Mouse (Mus musculus) kidney, embryonic 15.5 days (tissue): Measurements from ENCODE around the gene Stk10. TPM values are rescaled to one million over a fixed set of nuclear protein-coding genes. Genes with fewer than 3 reads are reported as not detected.

Source experiments
- ATAC-seq: fragments of 200-750 bp; cut with Nextera tagmentation; replicated peaks from 2 replicates; pipeline ENCODE4 v1.8.0; 2017; ENCODE audit warnings: moderate TSS enrichment; ENCODE audit not compliant: low FRiP score
- H3K27ac ChIP-seq: fragments of 300-500 bp; sonication (generic); 2 replicates; pipeline ENCODE4 v1.5.1; 2015; ENCODE audit warnings: mild to moderate bottlenecking, inconsistent platforms
- H3K27me3 ChIP-seq: fragments of 300-500 bp; sonication (generic); 2 replicates; pipeline ENCODE4 v1.6.1; 2015; ENCODE audit warnings: inconsistent platforms
- H3K36me3 ChIP-seq: fragments of 300-500 bp; sonication (generic); 2 replicates; pipeline ENCODE4 v1.6.1; 2015; ENCODE audit warnings: inconsistent platforms
- H3K4me1 ChIP-seq: fragments of 300-500 bp; sonication (generic); 2 replicates; pipeline ENCODE4 v1.6.1; 2015; ENCODE audit warnings: inconsistent platforms
- H3K4me2 ChIP-seq: fragments of 300-500 bp; sonication (generic); 2 replicates; pipeline ENCODE4 v1.6.1; 2015; ENCODE audit warnings: moderate library complexity, mild to moderate bottlenecking, inconsistent platforms
- H3K4me3 ChIP-seq: fragments of 300-500 bp; sonication (generic); replicated peaks from 2 replicates; pipeline ENCODE4 v1.5.1; 2015; ENCODE audit warnings: mild to moderate bottlenecking, inconsistent platforms
- H3K9ac ChIP-seq: fragments of 300-500 bp; sonication (generic); 2 replicates; pipeline ENCODE4 v1.6.1; 2015; ENCODE audit warnings: mild to moderate bottlenecking, inconsistent platforms
- H3K9me3 ChIP-seq: fragments of 300-500 bp; sonication (generic); replicated peaks from 2 replicates; pipeline ENCODE4 v1.6.1; 2016; ENCODE audit warnings: inconsistent platforms
- WGBS: fragments of 180-500 bp; shearing (Covaris S2); methylation state at CpG from one replicate; pipeline ENCODE4 v1.1.7; 2015; ENCODE audit warnings: mixed read lengths; 5-methylcytosine and 5-hydroxymethylcytosine counted together
- polyA plus RNA-seq: library from polyadenylated mRNA; unstranded; fragments of >200 nt; fragmentation: Nextera tagmentation; extraction: Ambion mirVana; gene quantifications from 2 replicates; pipeline ENCODE4 v1.2.1, GENCODE M21; 2015

Gene Stk10
- polyA plus RNA-seq, 1 experiment from 2014 or later: 5.4 TPM

- Histone ChIP-seq H3K4me3 (no peak overlapping the region), H3K4me1 (peaks cover 29% of the 10 kb centered on the region), H3K9ac (no peak overlapping the region), H3K4me2 (peak overlapping the region; percentile 35), H3K9me3 (no peaks in the 10 kb centered on the region), H3K36me3 (no peaks in the 10 kb centered on the region), H3K27me3 (no peaks in the 10 kb centered on the region), H3K27ac (peak overlapping the region; percentile 87)
- WGBS: 77% methylated on average over 7 of the region's 7 CpGs
- ATAC-seq: peak; percentile 69
These were observed 117.9 kb downstream of the Stk10 start for GRCm38 (mm10) chr11:32650893-32651590.

- no peak overlapping the region for H3K4me3 ChIP-seq
- WGBS: 86% methylated on average over 1 of the region's 1 CpGs
- no peak overlapping the region for H3K4me2 ChIP-seq
- H3K36me3 ChIP-seq: no peaks in the 10 kb centered on the region
- no peak for ATAC-seq
- no peak overlapping the region for H3K9ac ChIP-seq
- peaks cover 29% of the 10 kb centered on the region for H3K4me1 ChIP-seq
- H3K27ac ChIP-seq: peak overlapping the region; percentile 87
- H3K27me3 ChIP-seq: no peaks in the 10 kb centered on the region
- no peaks in the 10 kb centered on the region for H3K9me3 ChIP-seq
These were observed 118.6 kb downstream of the Stk10 start for GRCm38 (mm10) chr11:32651723-32652122.

- 94% methylated on average over 1 of the region's 1 CpGs for WGBS
These were observed 129.1 kb downstream of the Stk10 start for GRCm38 (mm10) chr11:32662082-32662656.

GRCm38 (mm10) chr11:32665639-32666038 lies 132.5 kb downstream of the Stk10 start:
- Histone ChIP-seq H3K4me1 (peaks cover 4% of the 10 kb centered on the region; the same call in 1 of the 2 replicates), H3K4me3 (no peak overlapping the region), H3K4me2 (no peak overlapping the region), H3K36me3 (no peaks in the 10 kb centered on the region), H3K9me3 (no peaks in the 10 kb centered on the region), H3K9ac (no peak overlapping the region), H3K27ac (no peak overlapping the region), H3K27me3 (no peaks in the 10 kb centered on the region)
- 91% methylated on average over 3 of the region's 3 CpGs for WGBS
- no peak for ATAC-seq

More at GRCm38 (mm10) chr11:32662082-32662656, 129.1 kb downstream of the Stk10 start:
- no peak overlapping the region for H3K9ac ChIP-seq
- 0 out of 2 replicates have a peak, but pooled peaks cover 5% of the 10 kb centered on the region for H3K4me1 ChIP-seq
- no peak overlapping the region for H3K4me3 ChIP-seq
- H3K27me3 ChIP-seq: no peaks in the 10 kb centered on the region
- no peak overlapping the region for H3K27ac ChIP-seq
- ATAC-seq: no peak
- no peaks in the 10 kb centered on the region for H3K9me3 ChIP-seq
- H3K4me2 ChIP-seq: no peak overlapping the region
- H3K36me3 ChIP-seq: no peaks in the 10 kb centered on the region

- ATAC-seq: no peak
- Histone ChIP-seq H3K27ac (no peak overlapping the region), H3K27me3 (no peaks in the 10 kb centered on the region), H3K4me1 (peaks cover 8% of the 10 kb centered on the region; the same call in 1 of the 2 replicates), H3K36me3 (no peaks in the 10 kb centered on the region), H3K9me3 (no peaks in the 10 kb centered on the region), H3K4me2 (no peak overlapping the region), H3K4me3 (no peak overlapping the region), H3K9ac (no peak overlapping the region)
These were observed 133.9 kb downstream of the Stk10 start for GRCm38 (mm10) chr11:32666983-32667382.

- Histone ChIP-seq H3K9ac (no peak overlapping the region), H3K36me3 (no peaks in the 10 kb centered on the region), H3K4me2 (no peak overlapping the region), H3K27ac (no peak overlapping the region), H3K9me3 (no peaks in the 10 kb centered on the region), H3K27me3 (no peaks in the 10 kb centered on the region), H3K4me3 (no peak overlapping the region), H3K4me1 (peaks cover 20% of the 10 kb centered on the region)
- no peak for ATAC-seq
- WGBS: 78% methylated on average over 4 of the region's 4 CpGs
These were observed 138.4 kb downstream of the Stk10 start for GRCm38 (mm10) chr11:32671480-32671879.

Other genes with a start within 250 kb of the Stk10 start
- gene Hba-a1, start 249.8 kb upstream of the Stk10 start, polyA plus RNA-seq: 4,301 and 5,259 TPM in 2 replicates
- gene Hbq1b, start 246.3 kb upstream of the Stk10 start, polyA plus RNA-seq: 2.3 and 2.5 TPM in 2 replicates
- 11,555 and 13,702 TPM in 2 replicates for gene Hba-a2, start 236.8 kb upstream of the Stk10 start, polyA plus RNA-seq
- 0.53 and 0.80 TPM in 2 replicates for gene Hbq1a, start 233.2 kb upstream of the Stk10 start, polyA plus RNA-seq
- 18.2 and 21.8 TPM in 2 replicates for gene Sh3pxd2b, start 185.5 kb upstream of the Stk10 start, polyA plus RNA-seq
- gene Ubtd2, start 77.9 kb upstream of the Stk10 start, polyA plus RNA-seq: 45.1 and 46.1 TPM in 2 replicates
- 0.42 TPM in 1 of 2 replicates, not detected in the other for gene Efcab9, start 1.2 kb upstream of the Stk10 start, polyA plus RNA-seq
- 85.7 and 88.6 TPM in 2 replicates for gene Fbxw11, start 109.4 kb downstream of the Stk10 start, polyA plus RNA-seq